Mouse (Mus musculus) MEL-GATA-1-ER (cell line): ENCODE results near the gene Zfp384.

Source experiments
- DNase-seq: peaks from one replicate; pipeline ENCODE4 v3.0.0-alpha.2; 2012; ENCODE audit warnings: low read depth; ENCODE audit errors: extremely low read depth

The Zfp384 gene

DNA sequence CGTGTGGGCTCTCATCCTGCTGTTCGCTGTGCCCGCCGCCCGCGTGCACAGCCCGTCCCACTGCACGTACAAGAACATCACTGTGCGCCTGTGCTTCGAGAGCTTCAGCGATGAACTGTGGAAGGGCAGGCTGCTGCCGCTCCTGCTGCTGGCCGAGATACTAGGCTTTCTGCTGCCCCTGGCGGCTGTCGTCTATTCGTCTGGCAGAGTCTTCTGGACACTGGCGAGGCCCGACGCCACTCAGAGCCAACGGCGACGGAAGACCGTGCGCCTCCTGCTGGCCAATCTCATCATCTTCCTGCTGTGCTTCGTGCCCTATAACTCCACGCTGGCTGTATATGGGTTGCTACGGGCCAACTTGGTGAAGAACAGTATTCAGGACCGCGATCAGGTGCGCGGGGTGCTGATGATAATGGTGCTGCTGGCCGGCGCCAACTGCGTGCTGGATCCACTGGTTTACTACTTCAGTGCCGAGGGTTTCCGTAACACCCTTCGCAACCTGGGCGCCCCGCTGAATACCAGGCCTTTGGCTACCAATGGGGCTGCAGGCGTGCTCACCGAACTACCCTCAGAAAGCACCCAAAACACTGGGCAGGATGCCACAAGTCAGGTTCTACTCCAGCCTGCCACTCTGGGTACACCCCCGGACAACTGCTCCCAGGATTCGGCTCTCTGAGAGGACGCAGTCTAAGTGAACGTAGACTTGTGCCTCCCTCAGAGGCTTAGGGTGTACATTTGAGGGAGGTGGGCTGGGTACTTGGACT, 73.0 kb downstream of the Zfp384 start:
- no peak for DNase-seq

DNA sequence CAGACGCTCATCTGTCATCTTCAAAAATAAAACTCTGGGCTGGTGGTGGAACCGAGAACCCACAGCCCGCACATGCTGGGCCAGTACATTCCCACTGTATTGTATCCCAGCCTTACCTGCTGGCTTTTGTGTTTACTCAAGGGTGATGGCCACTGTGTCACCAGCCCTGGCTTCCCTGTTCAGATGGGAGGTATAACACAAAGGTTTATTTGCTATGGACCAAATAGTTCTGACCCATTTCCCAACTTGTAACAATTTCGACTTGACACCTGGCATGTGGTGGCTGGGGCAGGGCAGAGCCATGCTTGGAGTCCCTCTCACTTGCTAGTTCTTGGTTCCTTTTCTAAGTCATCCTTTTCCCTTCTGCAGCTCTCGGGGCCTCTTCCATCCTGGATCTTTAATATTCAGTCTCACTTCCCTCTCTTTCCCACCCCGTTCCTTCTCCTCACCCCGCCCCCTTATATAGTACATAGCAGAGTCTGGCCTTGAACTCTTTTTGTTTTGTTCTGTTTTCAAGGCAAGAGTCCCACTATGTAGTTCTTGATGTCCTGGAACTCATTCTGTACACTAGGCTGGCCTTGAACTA, 73.9 kb downstream of the Zfp384 start:
- DNase-seq = no peak

DNA sequence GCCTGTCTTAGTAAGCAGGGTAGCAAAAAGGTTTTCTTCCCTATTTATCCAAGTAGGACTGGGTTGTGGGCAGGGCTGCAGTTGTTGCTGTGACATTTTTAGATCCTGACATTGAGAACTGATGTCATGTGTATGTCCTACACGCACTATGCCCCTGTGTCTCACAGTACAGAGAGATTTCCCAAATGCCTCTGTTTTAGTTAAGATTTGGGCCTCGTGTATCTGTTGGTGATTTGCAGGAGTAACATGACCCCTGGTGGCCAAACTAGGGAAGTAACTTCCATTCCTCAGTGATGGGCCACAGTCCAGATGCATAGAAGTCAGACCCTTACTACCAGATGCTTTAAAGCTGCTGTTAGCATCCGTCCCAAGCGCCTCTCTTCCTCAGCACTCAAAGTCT, 75.5 kb downstream of the Zfp384 start:
- peak; percentile 65 for DNase-seq
